Mouse (Mus musculus) spleen, adult 2 months (tissue): ENCODE results near the gene Ms4a6c. TPM values are rescaled to one million over a fixed set of nuclear protein-coding genes. Genes with fewer than 3 reads are reported as not detected.
"Not testable (repeated sequence)": the region's sequence is repeated elsewhere in the genome, so short reads cannot be mapped to it uniquely, and the experiment has no call there.

Experiments used
- DNase-seq, 2 experiments: peaks; one replicate each; pipeline versions ENCODE4 v3.0.0 to v3.0.0-alpha.2; 2012 to 2021; ENCODE audit warnings: low spot score in 2 of 2, low read depth in 1 of 2
- H3K27ac ChIP-seq: fragments of 200-500 bp; 2 replicates; pipeline ENCODE4 v1.5.1; 2012; ENCODE audit warnings: low read length, inconsistent platforms; ENCODE audit not compliant: insufficient read depth
- H3K27me3 ChIP-seq: fragments of 200-500 bp; 2 replicates; pipeline ENCODE4 v1.6.1; 2012; ENCODE audit warnings: mild to moderate bottlenecking, moderate library complexity, low read length, inconsistent platforms; ENCODE audit not compliant: control insufficient read depth, insufficient read depth
- H3K36me3 ChIP-seq: fragments of 200-500 bp; 2 replicates; pipeline ENCODE4 v1.6.1; 2012; ENCODE audit warnings: mild to moderate bottlenecking, low read length, inconsistent platforms; ENCODE audit not compliant: control insufficient read depth, insufficient read depth
- H3K4me1 ChIP-seq: fragments of 200-500 bp; 2 replicates; pipeline ENCODE4 v1.6.1; 2011; ENCODE audit warnings: inconsistent platforms; ENCODE audit not compliant: control insufficient read depth, insufficient read depth, insufficient read length
- H3K4me3 ChIP-seq: fragments of 200-500 bp; 2 replicates; pipeline ENCODE4 v1.5.1; 2011; ENCODE audit warnings: mild to moderate bottlenecking, inconsistent platforms; ENCODE audit not compliant: insufficient read depth, insufficient read length; ENCODE audit errors: extremely low read depth
- CTCF ChIP-seq: fragments of 200-500 bp; IDR thresholded peaks from 2 replicates; pipeline ENCODE4 v1.5.1; 2011; ENCODE audit warnings: mild to moderate bottlenecking, inconsistent platforms; ENCODE audit not compliant: insufficient read depth, insufficient read length, insufficient replicate concordance; ENCODE audit errors: extremely low read depth
- POLR2A ChIP-seq: fragments of 200-500 bp; IDR thresholded peaks from 2 replicates; pipeline ENCODE4 v1.6.1; 2011; ENCODE audit warnings: low read depth, low read length, inconsistent platforms
- WGBS: fragments of 180-500 bp; shearing (Covaris S2); methylation state at CpG from one replicate; pipeline ENCODE4 v1.1.7; 2018; 5-methylcytosine and 5-hydroxymethylcytosine counted together
- polyA plus RNA-seq: library from polyadenylated mRNA; depleted of rRNA; stranded (reverse); fragments of >200 nt; gene quantifications from 2 replicates; pipeline ENCODE4 v1.2.3, GENCODE M21; 2012

Gene Ms4a6c
- polyA plus RNA-seq, 1 experiment, result 12.2 TPM

- H3K27ac ChIP-seq, result no peak overlapping the region
- TF ChIP-seq POLR2A, result no peak
- TF ChIP-seq CTCF, result no peak
- no peaks in the 10 kb centered on the region for H3K27me3 ChIP-seq
- no peak overlapping the region for H3K4me3 ChIP-seq
- WGBS, result 71% methylated on average over 5 of the region's 5 CpGs
- peaks cover 14% of the 10 kb centered on the region for H3K4me1 ChIP-seq
- H3K36me3 ChIP-seq, result no peaks in the 10 kb centered on the region
- no peak for DNase-seq
Observed at GRCm38 (mm10) chr19:11466471-11466870, 2.7 kb upstream of the Ms4a6c start.

DNA sequence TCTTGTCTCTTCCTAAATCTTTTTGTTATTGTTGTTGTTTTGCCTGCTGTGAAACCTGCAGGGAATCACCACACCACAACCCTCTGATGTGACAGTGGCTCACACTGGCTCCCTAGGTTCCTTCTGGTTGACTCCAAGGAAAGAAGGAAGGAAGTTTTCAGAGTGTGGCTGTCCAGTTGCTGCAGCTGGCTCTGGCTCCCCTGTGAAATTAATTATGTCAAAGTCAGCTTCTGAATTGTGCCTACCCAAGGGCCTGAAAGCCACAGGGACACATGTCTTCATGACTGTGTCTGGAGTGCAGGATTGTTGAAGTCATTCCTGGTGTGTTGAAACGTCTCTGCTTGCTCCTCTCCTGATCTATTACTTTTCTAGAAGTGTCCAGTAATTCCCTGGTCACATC, 805 bp upstream of the Ms4a6c start:
- H3K27ac ChIP-seq, H3K4me3 ChIP-seq, H3K36me3 ChIP-seq, DNase-seq, H3K27me3 ChIP-seq: not testable (repeated sequence)
- peaks cover 14% of the 10 kb centered on the region for H3K4me1 ChIP-seq
- 49% methylated on average over 1 of the region's 1 CpGs for WGBS

GRCm38 (mm10) chr19:11479714-11480113, 10.5 kb downstream of the Ms4a6c start:
- no peak for DNase-seq
- TF ChIP-seq POLR2A (no peak), CTCF (no peak)
- 72% methylated on average over 2 of the region's 2 CpGs for WGBS
- Histone ChIP-seq H3K36me3 (peaks cover 26% of the 10 kb centered on the region), H3K27ac (peak overlapping the region; percentile 60), H3K27me3 (no peaks in the 10 kb centered on the region), H3K4me3 (no peak overlapping the region), H3K4me1 (peaks cover 14% of the 10 kb centered on the region)

DNA sequence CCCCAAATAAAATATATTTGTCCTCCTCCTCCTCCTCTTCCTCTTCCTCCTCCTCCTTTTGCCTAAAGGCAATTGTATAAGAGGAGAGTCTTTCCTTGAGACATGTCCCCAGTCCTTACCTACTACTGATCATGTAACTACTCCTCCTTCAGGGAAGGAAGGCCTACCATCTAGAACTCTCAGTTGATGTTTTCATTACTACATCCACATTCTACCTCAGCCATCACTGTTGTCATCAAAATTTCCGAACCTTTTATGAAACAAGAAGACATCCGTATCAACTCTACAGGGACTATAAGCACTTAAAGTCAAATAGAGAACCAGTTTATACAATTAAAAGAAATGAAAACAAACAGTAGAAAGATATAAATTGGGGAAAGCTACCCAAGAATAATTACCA, 13.5 kb downstream of the Ms4a6c start:
- no peak for TF ChIP-seq CTCF
- no peak for TF ChIP-seq POLR2A
- H3K27ac ChIP-seq, result peak overlapping the region; percentile 54; the same call in 1 of the 2 replicates
- WGBS, result 83% methylated on average over 2 of the region's 2 CpGs
- no peaks in the 10 kb centered on the region for H3K27me3 ChIP-seq
- no peak for DNase-seq
- H3K36me3 ChIP-seq, result peaks cover 15% of the 10 kb centered on the region
- H3K4me3 ChIP-seq, result peak overlapping the region; percentile 34
- H3K4me1 ChIP-seq, result peaks cover 12% of the 10 kb centered on the region

DNA sequence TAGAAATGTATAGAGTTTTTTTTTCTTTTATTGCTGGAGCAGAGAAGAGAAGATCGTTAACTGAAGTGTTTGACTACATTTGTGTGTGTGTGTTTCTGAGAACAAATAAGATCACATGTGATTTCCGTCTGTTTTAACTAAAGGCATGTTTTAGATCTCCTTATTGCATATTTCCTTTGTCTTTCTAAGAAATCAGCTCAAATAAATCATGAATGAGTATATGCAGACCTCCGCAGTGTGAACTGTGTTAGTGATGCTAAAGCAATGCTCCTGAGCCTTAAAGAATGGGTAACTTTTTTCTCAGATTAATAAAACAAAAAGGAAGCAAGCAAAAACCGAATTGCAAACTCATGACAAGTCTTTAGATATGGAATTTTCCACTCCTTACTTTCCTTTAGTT, 14.8 kb downstream of the Ms4a6c start:
- TF ChIP-seq POLR2A (no peak), CTCF (no peak)
- no peak for DNase-seq
- H3K4me1 ChIP-seq, result peaks cover 7% of the 10 kb centered on the region
- peak overlapping the region; percentile 98 for H3K27ac ChIP-seq
- peaks cover 11% of the 10 kb centered on the region for H3K36me3 ChIP-seq
- H3K27me3 ChIP-seq, result no peaks in the 10 kb centered on the region
- H3K4me3 ChIP-seq, result peak overlapping the region; percentile 61
- WGBS, result 27% methylated on average over 4 of the region's 4 CpGs

GRCm38 (mm10) chr19:11484388-11484787, 15.2 kb downstream of the Ms4a6c start:
- Histone ChIP-seq H3K4me1 (peaks cover 6% of the 10 kb centered on the region; the same call in 1 of the 2 replicates), H3K4me3 (peak overlapping the region; percentile 61), H3K27ac (peak overlapping the region; percentile 98), H3K27me3 (no peaks in the 10 kb centered on the region), H3K36me3 (peaks cover 11% of the 10 kb centered on the region)
- DNase-seq, result peak in 1 of 2 experiments; percentile 52
- TF ChIP-seq POLR2A, result peak; percentile 92
- no peak for TF ChIP-seq CTCF
- WGBS, result 14% methylated on average over 3 of the region's 3 CpGs

- H3K27me3 ChIP-seq, result no peaks in the 10 kb centered on the region
- H3K4me1 ChIP-seq, result peaks cover 1% of the 10 kb centered on the region; the same call in 1 of the 2 replicates
- 13% methylated on average over 3 of the region's 3 CpGs for WGBS
- TF ChIP-seq POLR2A (no peak; the same call in 1 of the 2 replicates), CTCF (no peak)
- H3K27ac ChIP-seq, result peak overlapping the region; percentile 98; the same call in 1 of the 2 replicates
- peak in 1 of 2 experiments; percentile 65 for DNase-seq
- no peak overlapping the region for H3K4me3 ChIP-seq
- H3K36me3 ChIP-seq, result peaks cover 9% of the 10 kb centered on the region
Observed at GRCm38 (mm10) chr19:11485266-11485665, 16.1 kb downstream of the Ms4a6c start.

DNA sequence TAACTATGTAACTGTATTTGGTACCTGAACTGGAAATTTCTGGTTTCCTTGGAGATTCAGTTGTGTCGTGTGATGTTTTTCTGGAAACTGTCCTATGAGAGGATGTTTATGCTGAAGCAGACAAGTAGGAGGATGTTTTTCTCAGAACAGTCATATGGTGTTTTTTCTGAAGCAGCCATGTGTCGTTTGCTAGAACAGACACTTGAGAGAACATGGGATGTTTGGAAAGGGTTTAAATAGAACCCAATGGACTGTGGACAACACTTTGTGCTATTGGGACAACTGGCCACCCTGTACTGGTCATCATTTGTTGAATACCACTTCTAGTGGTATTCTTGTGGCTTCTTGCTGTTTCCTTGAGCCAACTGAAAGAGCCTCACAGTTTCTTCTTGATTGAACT, 16.6 kb downstream of the Ms4a6c start, which contains the start of gene Gm8369:
Gene Gm8369, plus strand, starts transcription at position 193 of the 400 bp plus-strand sequence.
- H3K27ac ChIP-seq, result peak within 1 kb of the TSS; percentile 98
- DNase-seq, result peak in 1 of 2 experiments; percentile 76
- H3K36me3 ChIP-seq, result peaks cover 4% of the 10 kb centered on the region
- H3K4me3 ChIP-seq, result peak within 1 kb of the TSS; percentile 61
- TF ChIP-seq CTCF, result no peak
- peak; percentile 12; the same call in 1 of the 2 replicates for TF ChIP-seq POLR2A
- peaks cover 1% of the 10 kb centered on the region; the same call in 1 of the 2 replicates for H3K4me1 ChIP-seq
- 16% methylated on average over 2 of the region's 2 CpGs for WGBS
- no peaks in the 10 kb centered on the region for H3K27me3 ChIP-seq
